Mouse (Mus musculus): Measurements from ENCODE around the gene Adamts17. TPM values are rescaled to one million over a fixed set of nuclear protein-coding genes. Genes with fewer than 3 reads are reported as not detected.

Gene Adamts17
- polyA plus RNA-seq, 1 experiment = 2.4 TPM

- no peaks in the 10 kb centered on the region for H3K27me3 ChIP-seq (ENCODE audit: control insufficient read depth, insufficient read depth, low read length)
- H3K4me3 ChIP-seq (ENCODE audit: control insufficient read depth, insufficient read depth, low read length) = no peak overlapping the region
- H3K27ac ChIP-seq (ENCODE audit: control insufficient read depth, insufficient read depth, low read length) = no peak overlapping the region
- 97% methylated on average over 2 of the region's 2 CpGs for WGBS
- TF ChIP-seq CTCF (IDR thresholded peaks at IDR 0.05; ENCODE audit: borderline replicate concordance, control insufficient read depth, extremely low read depth, insufficient read depth, low read length, poor library complexity) = no peak
- no peak for TF ChIP-seq POLR2A (IDR thresholded peaks at IDR 0.05; ENCODE audit: control insufficient read depth, extremely low read depth, insufficient read depth, low read length, poor library complexity)
- no peaks in the 10 kb centered on the region for H3K4me1 ChIP-seq (replicated peaks; ENCODE audit: control insufficient read depth, insufficient read depth, low read length)
- H3K36me3 ChIP-seq (ENCODE audit: control insufficient read depth, insufficient read depth, low read length) = no peaks in the 10 kb centered on the region
- no peak for DNase-seq
Measured at GRCm38 (mm10) chr7:67062571-67062970, 223.0 kb downstream of the Adamts17 start.

GRCm38 (mm10) chr7:67064627-67065305, 225.2 kb downstream of the Adamts17 start:
- Histone ChIP-seq H3K4me1 (replicated peaks; ENCODE audit: control insufficient read depth, insufficient read depth, low read length) (no peaks in the 10 kb centered on the region), H3K36me3 (ENCODE audit: control insufficient read depth, insufficient read depth, low read length) (no peaks in the 10 kb centered on the region), H3K4me3 (ENCODE audit: control insufficient read depth, insufficient read depth, low read length) (no peak overlapping the region), H3K27me3 (ENCODE audit: control insufficient read depth, insufficient read depth, low read length) (no peaks in the 10 kb centered on the region), H3K27ac (ENCODE audit: control insufficient read depth, insufficient read depth, low read length) (no peak overlapping the region)
- TF ChIP-seq CTCF (IDR thresholded peaks at IDR 0.05; ENCODE audit: borderline replicate concordance, control insufficient read depth, extremely low read depth, insufficient read depth, low read length, poor library complexity) (no peak), POLR2A (IDR thresholded peaks at IDR 0.05; ENCODE audit: control insufficient read depth, extremely low read depth, insufficient read depth, low read length, poor library complexity) (no peak)
- WGBS = 96% methylated on average over 10 of the region's 10 CpGs
- no peak for DNase-seq

GRCm38 (mm10) chr7:67065631-67066030, 226.1 kb downstream of the Adamts17 start:
- WGBS = 95% methylated on average over 4 of the region's 4 CpGs
- no peak for DNase-seq
- Histone ChIP-seq H3K36me3 (ENCODE audit: control insufficient read depth, insufficient read depth, low read length) (no peaks in the 10 kb centered on the region), H3K4me1 (replicated peaks; ENCODE audit: control insufficient read depth, insufficient read depth, low read length) (no peaks in the 10 kb centered on the region), H3K27ac (ENCODE audit: control insufficient read depth, insufficient read depth, low read length) (no peak overlapping the region), H3K4me3 (ENCODE audit: control insufficient read depth, insufficient read depth, low read length) (no peak overlapping the region), H3K27me3 (ENCODE audit: control insufficient read depth, insufficient read depth, low read length) (no peaks in the 10 kb centered on the region)
- no peak for TF ChIP-seq POLR2A (IDR thresholded peaks at IDR 0.05; ENCODE audit: control insufficient read depth, extremely low read depth, insufficient read depth, low read length, poor library complexity)
- TF ChIP-seq CTCF (IDR thresholded peaks at IDR 0.05; ENCODE audit: borderline replicate concordance, control insufficient read depth, extremely low read depth, insufficient read depth, low read length, poor library complexity) = no peak

- Histone ChIP-seq H3K4me3 (ENCODE audit: control insufficient read depth, insufficient read depth, low read length) (no peak overlapping the region), H3K36me3 (ENCODE audit: control insufficient read depth, insufficient read depth, low read length) (no peaks in the 10 kb centered on the region), H3K27ac (ENCODE audit: control insufficient read depth, insufficient read depth, low read length) (no peak overlapping the region), H3K27me3 (ENCODE audit: control insufficient read depth, insufficient read depth, low read length) (no peaks in the 10 kb centered on the region), H3K4me1 (replicated peaks; ENCODE audit: control insufficient read depth, insufficient read depth, low read length) (no peaks in the 10 kb centered on the region)
- TF ChIP-seq CTCF (IDR thresholded peaks at IDR 0.05; ENCODE audit: borderline replicate concordance, control insufficient read depth, extremely low read depth, insufficient read depth, low read length, poor library complexity) = no peak
- TF ChIP-seq POLR2A (IDR thresholded peaks at IDR 0.05; ENCODE audit: control insufficient read depth, extremely low read depth, insufficient read depth, low read length, poor library complexity) = no peak
- 97% methylated on average over 10 of the region's 10 CpGs for WGBS
- DNase-seq = no peak
Measured at GRCm38 (mm10) chr7:67072015-67072685, 232.6 kb downstream of the Adamts17 start.

GRCm38 (mm10) chr7:67082751-67083150, 243.2 kb downstream of the Adamts17 start:
- Histone ChIP-seq H3K4me3 (ENCODE audit: control insufficient read depth, insufficient read depth, low read length) (no peak overlapping the region), H3K27me3 (ENCODE audit: control insufficient read depth, insufficient read depth, low read length) (no peaks in the 10 kb centered on the region), H3K36me3 (ENCODE audit: control insufficient read depth, insufficient read depth, low read length) (no peaks in the 10 kb centered on the region), H3K4me1 (replicated peaks; ENCODE audit: control insufficient read depth, insufficient read depth, low read length) (no peaks in the 10 kb centered on the region), H3K27ac (ENCODE audit: control insufficient read depth, insufficient read depth, low read length) (no peak overlapping the region)
- WGBS = 98% methylated on average over 10 of the region's 10 CpGs
- DNase-seq = no peak
- TF ChIP-seq POLR2A (IDR thresholded peaks at IDR 0.05; ENCODE audit: control insufficient read depth, extremely low read depth, insufficient read depth, low read length, poor library complexity) (no peak), CTCF (IDR thresholded peaks at IDR 0.05; ENCODE audit: borderline replicate concordance, control insufficient read depth, extremely low read depth, insufficient read depth, low read length, poor library complexity) (no peak)

- Histone ChIP-seq H3K27ac (ENCODE audit: control insufficient read depth, insufficient read depth, low read length) (no peak overlapping the region), H3K4me3 (ENCODE audit: control insufficient read depth, insufficient read depth, low read length) (no peak overlapping the region), H3K4me1 (replicated peaks; ENCODE audit: control insufficient read depth, insufficient read depth, low read length) (no peaks in the 10 kb centered on the region), H3K27me3 (ENCODE audit: control insufficient read depth, insufficient read depth, low read length) (no peaks in the 10 kb centered on the region), H3K36me3 (ENCODE audit: control insufficient read depth, insufficient read depth, low read length) (no peaks in the 10 kb centered on the region)
- 94% methylated on average over 6 of the region's 6 CpGs for WGBS
- TF ChIP-seq POLR2A (IDR thresholded peaks at IDR 0.05; ENCODE audit: control insufficient read depth, extremely low read depth, insufficient read depth, low read length, poor library complexity) (no peak), CTCF (IDR thresholded peaks at IDR 0.05; ENCODE audit: borderline replicate concordance, control insufficient read depth, extremely low read depth, insufficient read depth, low read length, poor library complexity) (no peak)
- no peak for DNase-seq
Measured at GRCm38 (mm10) chr7:67087759-67088158, 248.2 kb downstream of the Adamts17 start.
